Mouse (Mus musculus) NIH3T3 (cell line): ENCODE measurements around the gene Agtrap.
A peak's percentile ranks its signal among the peaks of the same experiment; 100 is the strongest.
"Not testable (repeated sequence)": the region's sequence is repeated elsewhere in the genome, so short reads cannot be mapped to it uniquely, and the experiment has no call there.

Source experiments
- DNase-seq: peaks from one replicate; pipeline ENCODE4 v3.0.0-alpha.2; 2012; ENCODE audit warnings: low read depth

The Agtrap gene

DNA sequence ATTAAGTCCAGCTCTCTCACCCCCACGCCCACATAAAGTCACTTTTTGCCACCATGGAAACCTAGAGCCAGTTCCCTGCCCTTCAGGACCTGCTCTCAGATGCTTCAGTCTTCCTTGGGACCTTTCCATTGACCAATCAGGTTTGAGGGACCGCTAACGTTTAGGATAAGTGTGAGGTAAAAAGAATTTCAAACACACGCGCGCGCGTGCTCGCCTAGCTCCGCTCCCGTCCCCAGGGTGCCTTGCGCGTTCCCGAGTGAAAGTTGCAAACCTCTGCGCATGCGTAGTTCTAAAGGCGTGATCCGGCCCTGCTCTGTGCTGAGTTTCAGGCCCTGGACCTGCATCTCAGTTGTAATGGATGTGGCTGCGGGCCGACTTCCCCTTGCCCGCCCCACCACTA, 12.6 kb downstream of the Agtrap start:
- no peak for DNase-seq

DNA sequence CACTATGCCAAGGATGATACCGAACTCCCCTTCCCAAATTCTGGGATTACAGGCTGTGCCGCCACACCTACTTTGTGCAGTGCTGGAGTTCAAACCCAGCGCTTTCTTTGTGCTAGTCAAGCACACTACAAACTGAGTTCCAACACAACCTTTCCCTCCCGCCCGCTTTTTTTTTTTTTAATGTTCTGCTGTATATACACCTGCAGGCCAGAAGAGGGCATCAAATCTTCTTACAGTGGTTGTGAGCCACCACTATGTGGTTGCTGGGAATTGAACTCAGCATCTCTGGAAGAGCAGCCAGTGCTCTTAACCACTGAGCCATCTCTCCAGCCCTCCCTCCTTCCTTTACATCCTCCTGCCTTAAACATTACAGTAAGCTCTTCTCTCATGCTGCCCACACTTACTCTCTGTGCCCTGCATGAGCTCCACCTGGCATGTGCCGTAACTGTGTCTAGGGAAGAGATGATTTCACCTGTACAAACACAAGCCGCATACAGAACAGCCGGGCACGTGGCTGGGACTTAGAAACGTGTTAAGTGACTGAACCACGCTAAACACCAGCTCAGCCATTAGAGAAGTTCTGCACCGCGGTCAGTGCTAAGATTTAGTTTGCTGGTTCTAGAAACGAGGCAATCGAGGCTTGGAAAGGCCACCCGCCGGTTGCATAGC, 13.2 kb downstream of the Agtrap start:
- DNase-seq: peak; percentile 54

DNA sequence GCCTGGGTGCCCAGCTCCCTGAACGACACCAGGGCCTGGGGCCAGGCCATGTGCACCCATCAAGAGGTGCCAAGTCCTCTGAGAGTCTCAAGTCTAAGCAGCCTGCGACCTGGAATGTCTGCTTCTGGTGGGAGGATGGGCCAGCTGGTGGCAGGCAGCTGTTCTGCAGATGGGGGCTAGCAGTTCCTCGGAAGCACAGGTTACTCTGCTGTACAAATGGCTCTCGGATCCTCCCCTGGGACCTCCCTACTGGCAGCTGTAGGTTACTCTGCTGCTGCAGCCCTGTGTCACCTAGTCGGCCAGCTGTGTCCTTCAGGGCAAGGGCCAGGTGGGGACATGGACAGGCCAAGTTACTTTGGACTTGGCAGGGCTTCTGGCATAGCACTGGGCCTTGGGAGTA, 16.3 kb downstream of the Agtrap start:
- DNase-seq: no peak

DNA sequence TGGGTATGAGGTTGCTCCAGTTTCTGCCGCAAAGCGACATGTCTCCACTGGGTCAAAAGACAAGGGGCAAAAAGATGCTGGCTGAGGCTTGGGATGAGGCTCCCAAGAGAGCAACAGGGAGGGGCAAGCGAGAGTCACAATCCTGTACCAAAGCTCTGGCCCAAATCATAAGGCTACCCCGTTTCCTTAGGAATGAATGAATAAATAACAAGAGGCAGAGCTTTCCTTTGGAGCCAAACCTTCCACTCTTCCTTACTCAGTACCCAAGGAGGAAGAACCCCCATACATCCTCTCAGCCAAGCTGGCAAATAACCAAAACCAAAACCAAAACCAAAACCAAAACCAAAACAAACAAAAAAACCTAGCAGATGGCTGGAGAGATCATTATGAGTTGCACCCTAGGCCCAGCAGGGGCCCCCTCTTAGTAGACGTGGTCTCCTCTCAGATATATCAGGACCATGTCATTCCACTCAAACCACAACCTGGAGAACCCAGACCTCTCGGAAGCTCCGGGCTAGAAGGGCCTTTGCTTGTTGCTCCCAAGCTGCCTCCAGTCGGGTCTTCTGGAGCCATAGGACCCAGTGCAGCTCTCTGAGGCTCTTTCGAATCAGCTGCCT, 18.1 kb downstream of the Agtrap start:
- DNase-seq: no peak

DNA sequence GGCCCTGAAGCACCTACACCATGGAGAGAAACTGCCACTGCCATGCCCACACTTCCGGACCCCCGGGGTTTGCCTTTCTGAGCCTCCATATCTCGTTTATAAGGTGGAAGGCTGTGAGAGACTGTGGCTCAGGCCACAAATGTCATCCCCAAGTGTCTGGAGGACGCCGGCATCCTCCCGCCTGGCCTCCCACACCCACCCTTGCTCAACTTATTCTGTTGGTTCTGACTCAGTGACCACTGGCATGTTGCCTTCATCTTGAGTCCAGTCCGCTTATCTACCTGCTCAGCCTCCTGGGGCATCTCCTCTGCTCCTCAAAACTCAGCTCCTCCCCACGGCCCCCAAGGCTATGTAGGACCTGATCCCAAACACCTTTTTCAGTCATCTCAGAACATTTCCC, 20.5 kb downstream of the Agtrap start:
- peak; percentile 83 for DNase-seq

DNA sequence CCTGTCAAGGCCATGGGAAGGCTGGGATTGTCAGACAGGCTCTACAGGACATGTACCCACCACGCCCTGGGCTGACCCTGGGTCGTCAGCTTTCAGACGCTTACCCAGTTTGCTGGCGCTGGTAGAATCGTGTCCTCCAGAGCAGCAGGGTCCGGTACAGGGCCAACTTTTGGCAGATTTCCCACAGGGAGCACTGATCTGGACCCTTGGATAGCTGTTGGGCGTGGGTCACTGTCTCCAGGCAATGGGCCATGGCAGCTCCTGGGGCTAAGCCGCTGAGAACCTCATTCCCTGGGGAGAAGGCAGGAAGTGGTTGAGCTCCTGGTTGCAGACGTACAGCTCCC, 21.5 kb downstream of the Agtrap start:
- DNase-seq: peak; percentile 21

DNA sequence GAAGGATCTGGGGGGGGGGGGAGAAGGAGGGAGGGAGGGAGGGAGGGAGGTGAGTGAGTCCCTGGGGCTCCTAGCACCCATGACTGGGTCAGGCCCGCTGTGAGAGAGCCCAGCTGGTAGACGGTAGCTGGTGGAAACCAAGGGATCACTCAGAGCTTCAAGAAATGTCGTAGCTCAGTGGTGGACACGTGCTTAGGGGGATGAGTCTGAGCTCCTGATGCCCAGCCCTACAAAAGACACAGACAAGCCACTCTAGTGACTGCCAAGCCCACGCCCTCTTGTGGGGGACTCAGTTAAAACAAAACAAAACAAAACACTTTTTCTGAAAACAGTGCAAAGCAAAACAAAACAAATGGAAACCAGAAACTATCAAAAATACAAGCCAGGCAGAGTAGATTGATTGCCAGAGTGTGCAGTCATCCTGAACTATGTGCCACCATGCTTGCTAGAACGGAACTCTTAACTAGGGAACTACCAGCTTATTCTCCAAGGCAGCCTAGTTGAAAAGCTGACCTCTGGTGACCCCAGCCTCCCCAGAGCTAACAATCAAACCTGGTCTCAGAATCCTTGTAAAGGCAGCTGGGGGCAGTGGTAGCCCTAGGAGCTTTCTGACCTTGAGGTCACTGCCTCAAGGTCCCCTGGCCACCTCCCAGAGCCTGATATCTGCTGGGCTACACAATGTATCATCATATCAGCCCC, 22.0 kb downstream of the Agtrap start:
- DNase-seq: peak; percentile 40

DNA sequence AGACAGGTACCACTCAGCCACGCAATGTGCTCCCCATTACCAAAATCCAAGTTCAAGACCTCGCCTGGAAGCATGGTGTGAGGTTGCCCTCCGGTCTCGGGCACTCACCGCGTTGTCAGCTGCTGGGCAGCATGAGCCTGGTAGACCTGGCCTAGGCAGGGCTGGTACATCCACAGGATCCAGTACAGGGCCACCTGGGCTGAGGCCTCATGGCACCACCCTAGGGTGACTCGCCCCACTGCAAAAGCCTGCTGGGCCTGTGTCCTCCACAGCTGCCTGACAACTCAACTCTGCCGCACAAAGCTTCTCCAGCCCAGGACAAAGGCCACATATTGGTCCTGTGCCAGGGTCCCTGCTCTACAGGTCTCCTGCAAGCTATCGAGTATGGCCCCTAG, 26.7 kb downstream of the Agtrap start:
- DNase-seq: no peak

DNA sequence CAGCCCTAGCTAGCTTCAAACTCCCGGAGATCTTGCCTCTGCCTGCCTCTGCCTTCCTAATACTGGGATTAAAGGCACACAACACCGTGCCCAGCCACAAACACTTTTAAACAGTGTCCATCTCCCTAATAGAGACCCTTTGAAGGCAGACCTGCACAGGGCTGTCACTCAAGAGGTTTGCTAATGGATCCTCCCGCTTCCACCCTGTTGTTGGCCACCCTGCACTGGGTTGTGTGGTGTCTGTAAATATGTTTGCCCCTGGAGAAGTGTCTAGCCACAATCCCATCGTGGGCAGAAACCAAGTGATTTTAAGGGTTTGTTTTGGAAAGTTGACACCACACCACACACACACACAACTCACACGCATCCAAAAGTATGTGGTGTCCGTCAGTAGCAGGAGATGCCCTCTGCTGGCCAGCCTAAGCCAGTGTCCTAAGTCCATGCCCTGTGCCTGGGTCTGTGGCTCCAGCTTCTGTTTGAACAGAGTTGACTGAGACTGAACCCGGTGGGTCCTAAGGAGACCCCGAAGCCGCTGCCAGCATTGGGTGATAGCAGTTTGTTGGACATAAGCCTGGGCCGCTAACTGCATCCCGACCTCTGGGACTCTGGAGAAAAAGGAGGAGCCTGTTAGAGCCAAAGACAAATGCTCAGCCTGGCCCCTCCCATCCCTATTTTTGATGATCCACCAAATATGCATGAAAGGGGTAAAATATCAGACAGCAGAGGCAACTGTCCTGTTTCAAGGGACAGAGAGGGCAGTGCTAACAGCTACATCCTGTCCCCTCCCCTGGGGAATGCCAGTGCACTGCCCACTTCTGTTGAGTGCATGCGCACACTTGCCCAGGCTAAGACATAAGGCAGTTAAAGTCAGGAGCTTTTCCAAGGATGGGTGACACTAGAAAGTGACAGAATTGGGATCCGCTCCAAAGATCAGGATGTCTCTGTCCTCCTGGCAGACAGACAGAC, 27.4 kb downstream of the Agtrap start:
- peak; percentile 60 for DNase-seq

DNA sequence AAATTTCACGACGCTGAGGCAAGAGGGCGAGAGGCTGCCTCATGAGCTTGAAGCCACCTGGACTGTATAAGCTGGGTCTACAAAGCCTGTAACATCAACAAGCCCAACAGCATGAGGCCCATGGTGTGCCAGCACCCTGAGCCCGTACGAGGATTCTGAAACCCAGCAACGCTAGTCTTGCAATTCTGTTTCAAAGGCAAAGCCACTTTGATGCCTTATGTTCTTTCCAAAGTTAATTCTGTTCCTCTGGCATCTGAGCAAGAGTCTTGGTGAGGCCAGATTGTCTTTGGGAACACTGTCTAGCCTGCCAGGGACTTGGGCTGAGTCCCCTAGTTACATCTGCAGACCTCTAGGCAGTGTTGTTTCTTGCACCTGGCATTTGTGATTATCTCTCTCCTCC, 28.8 kb downstream of the Agtrap start:
- DNase-seq: no peak

DNA sequence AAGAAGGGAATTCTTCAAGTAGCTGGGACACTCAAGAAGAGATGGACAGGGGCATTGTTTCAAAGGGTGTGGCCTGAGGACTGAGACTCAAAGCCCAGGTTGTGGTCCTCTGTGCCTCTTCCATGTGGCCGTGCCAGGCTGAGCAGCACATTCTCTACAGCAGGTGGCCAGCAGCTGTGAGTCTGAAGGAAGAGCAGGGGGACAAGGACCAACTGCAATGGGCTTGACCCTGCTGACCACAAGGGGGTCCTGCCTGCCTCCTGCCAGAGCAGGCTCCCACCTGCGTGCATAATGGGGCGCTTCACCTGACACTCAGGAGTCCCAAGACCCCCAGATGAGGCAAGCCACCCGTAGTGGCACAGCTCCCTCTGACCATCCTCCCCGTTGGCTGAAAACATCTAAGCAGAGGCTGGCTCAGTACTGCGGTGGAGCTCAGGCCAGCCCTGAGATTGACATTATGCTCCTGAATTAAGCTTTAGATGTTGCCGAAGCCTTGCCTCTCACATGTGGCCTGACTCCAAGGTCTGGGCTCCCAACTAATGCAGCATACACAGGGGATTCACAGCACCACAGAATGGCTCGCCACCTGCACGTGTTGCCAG, 29.5 kb downstream of the Agtrap start:
- DNase-seq: no peak

DNA sequence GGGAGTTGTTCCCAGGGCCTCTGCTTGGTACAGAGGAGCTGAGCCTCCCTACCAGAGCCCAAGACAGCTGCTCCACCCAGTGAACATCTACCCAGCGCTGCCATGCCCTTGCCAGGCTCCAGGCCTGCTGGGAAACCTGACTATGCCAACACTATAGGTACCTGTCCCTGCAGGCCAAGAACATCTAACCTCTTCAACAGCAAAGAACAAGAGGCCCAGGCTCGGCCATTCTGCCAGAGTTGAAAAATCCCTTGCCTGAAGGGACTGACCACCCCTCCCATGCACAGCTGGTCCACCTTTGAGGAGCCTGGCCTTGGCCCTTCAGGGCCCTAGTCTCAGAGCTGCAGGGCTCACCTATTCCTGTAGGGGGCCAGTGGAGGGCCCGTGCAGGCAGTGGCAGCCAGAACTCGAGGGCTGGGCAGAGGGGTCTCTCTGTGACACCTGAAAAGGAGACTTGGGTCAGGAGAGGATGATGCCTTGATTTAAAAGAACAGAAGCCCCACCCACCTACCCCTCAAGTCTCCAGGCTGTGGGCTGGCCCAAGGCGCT, 30.1 kb downstream of the Agtrap start:
- DNase-seq: no peak

DNA sequence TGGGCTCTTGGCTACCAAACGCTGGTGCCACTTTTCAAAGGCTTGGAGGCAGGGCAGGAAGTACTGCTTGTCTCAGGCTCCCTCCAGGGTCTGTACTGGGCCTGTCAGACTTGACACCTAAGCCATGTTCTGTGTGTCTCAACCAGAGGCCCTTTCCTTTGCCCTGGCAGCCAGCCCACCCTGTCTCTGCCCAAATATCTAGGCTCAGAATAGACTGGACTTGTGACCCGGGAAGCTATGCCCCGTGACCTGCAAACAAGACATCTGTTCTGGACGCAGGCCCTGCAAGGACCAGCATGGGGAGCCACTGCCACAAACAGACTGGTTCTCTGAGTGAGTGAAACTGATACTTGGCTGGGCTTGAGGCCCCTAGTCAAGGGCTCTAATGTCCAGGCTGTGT, 31.0 kb downstream of the Agtrap start:
- DNase-seq: no peak

DNA sequence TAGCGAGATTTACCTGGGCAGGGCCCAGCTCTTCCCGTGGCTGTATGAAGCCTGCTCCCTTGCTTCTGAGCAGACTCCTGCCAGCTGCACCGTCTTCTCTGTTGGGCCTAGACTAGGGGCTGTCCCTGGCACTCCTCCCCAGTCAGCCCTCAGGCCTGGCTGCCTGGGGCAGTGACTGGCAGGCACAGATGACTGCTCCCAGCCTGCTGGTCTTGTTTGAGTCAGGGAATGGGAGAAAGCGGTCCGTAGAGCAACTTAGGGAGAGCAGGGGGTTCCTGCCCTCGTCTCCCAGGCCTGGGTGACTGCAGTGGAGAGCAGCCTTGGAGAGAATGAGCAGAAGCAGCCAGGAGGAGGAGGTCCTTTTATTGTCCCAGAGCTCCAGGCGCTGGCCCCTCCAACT, 31.6 kb downstream of the Agtrap start:
- no peak for DNase-seq

DNA sequence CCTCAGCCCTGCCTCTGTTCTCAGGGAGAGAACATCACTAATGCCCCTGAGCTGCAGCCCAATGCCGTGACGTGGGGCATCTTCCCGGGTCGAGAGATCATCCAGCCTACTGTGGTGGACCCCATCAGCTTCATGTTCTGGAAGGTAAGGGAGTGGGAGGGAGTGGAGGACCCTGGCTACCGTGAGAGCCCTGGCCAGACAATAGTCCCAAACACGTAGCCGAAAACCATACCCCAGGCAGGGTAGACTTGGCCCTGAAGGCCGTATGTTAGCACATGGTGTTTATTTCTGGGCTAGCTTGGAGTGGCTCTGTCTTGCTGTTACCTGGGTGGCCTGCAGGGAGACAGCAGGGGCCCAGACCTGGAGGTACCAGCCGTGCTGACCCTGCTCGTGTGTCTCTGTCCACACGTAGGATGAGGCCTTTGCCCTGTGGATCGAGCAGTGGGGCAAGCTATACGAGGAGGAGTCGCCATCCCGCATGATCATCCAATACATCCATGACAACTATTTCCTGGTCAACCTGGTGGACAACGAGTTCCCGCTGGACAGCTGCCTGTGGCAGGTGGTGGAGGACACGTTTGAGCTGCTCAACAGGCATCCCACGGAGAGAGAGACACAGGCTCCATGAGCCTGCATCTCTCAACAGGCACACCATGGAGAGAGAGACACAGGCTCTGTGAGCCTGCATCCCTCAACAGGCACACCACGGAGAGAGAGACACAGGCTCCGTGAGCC, 32.7 kb downstream of the Agtrap start:
- no peak for DNase-seq

DNA sequence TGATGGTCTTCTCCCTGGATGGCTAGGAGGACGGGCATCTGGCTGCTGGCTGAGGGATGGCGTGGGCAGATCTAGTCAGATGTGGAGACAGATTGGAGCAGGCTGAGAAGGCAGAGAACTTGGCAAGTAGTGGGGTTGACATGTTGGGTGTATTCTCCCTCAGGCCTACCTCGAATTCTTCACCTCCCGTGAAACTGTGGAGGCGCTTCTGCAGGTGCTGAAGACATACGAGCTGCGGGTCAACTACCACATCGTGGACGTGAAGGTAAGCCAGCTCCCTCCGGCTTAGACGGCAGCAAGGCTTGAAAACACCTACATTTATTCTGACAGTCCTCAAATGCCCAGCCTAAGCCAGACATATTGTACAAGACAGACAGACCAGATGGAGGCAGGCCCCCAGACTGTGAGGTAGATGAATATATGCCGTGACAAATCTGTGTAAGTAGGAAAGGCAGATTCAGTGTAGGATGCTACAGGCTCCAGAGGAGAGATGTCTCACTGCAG, 34.4 kb downstream of the Agtrap start:
- no peak for DNase-seq

DNA sequence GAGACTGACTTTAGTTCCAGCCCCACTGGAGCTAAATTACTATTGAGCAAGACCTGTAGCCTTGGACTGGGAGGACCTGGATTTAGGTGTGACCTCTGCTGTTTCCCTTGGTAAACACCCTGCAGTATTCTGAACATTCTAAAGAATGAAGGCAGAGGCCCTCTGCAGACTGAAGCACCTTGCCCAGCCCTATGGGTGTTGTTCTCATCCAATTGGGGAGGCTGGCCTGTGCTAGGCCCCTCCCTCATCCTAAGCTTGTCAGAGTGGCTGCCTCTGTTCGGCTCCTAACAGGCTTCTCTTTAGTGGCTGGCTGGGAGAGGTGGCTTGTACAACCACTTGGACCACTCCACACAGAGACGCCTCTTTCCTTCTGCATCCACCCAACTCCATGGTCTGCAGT, 34.9 kb downstream of the Agtrap start:
- DNase-seq: no peak

DNA sequence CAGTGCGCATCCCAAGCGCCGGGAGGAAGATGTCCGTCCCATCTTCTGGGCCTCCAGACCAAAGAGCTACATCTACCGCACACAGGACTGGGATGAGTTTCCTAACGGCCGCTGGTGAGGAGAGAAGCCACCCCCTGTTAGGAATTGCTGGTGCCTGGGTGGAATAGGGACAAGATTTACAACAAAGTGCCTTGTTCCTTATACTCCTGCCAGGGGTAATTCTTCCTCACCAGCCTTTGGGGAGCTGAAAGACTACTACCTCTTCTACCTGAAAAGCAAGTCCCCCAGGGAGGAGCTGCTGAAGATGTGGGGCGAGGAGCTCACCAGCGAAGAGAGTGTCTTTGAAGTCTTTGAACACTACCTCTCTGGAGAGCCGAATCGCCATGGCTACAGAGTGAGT, 35.9 kb downstream of the Agtrap start:
- no peak for DNase-seq

DNA sequence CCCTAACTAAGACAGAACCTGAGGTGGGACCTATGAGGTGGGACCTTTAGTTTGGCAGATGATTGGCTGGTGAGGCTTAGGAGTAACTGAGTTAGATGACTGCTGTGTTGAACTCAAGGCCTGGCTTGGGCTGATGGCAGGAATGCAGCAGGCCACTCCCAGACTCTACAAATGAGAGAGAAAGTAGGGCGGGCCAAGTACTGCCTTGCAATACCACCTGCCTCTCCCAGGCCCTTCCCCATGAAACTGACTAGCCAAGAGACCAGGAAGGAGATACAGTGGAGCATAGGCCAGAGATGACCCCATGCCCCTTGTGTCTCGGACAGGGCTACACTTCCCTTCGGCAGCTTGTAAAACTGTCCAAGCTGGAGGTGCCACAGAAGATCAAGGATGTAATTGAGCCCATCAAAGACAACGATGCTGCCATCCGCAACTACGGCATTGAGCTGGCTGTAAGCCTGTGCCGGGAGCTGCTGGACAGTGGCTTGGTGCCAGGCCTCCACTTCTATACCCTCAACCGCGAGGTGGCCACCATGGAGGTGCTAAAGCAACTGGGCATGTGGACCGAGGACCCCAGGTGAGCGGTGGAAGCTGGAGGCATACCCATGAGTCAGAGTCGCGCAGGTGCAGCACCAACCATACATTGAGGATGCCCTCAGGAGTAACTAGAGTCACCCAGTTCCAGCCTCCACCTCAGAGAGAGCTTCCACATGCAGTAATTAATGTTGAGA, 36.6 kb downstream of the Agtrap start:
- no peak for DNase-seq

DNA sequence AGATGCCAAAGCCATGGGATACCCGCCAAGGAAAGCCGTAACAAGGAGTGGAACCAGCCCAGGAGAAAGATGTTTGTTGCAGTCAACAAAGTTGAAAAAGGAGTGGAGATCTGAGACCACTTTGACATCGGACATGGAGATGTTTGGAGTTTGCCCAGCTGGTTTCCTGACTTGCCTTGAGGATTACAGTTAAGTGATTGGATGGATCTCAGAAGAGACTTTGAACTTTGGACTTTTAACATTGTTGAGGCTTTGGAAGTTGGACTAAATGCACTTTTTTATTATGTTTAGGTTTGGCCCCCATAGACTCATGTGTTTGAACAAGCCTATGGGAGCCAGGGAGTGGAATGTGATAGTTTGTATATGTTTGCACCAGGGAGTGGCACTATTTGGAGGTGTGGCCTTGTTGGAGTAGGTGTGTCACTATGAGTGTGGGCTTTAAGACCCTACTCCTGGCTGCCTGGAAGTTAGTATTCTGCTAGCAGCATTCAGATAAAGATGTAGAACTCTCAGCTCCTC, 37.4 kb downstream of the Agtrap start:
- not testable (repeated sequence) for DNase-seq
